Mouse (Mus musculus) stomach, embryonic 14.5 days (tissue): Measurements from ENCODE around the gene Btf3l4. TPM values are rescaled to one million over a fixed set of nuclear protein-coding genes. Genes with fewer than 3 reads are reported as not detected.

Source experiments
- ATAC-seq: fragments of 200-750 bp; cut with Nextera tagmentation; 2 replicates; pipeline ENCODE4 v1.8.0; 2017; ENCODE audit warnings: low read depth, moderate TSS enrichment; ENCODE audit not compliant: insufficient number of reproducible peaks, insufficient read depth, low FRiP score
- H3K27ac ChIP-seq: fragments of 300-500 bp; sonication (generic); 2 replicates; pipeline ENCODE4 v1.5.1; 2014; ENCODE audit warnings: mild to moderate bottlenecking, low read length, moderate library complexity, mixed read lengths
- H3K27me3 ChIP-seq: fragments of 300-500 bp; sonication (generic); 2 replicates; pipeline ENCODE4 v1.6.1; 2014; ENCODE audit warnings: low read length, control low read depth, mixed read lengths; ENCODE audit not compliant: control insufficient read depth, insufficient read depth
- H3K36me3 ChIP-seq: fragments of 300-500 bp; sonication (generic); 2 replicates; pipeline ENCODE4 v1.6.1; 2014; ENCODE audit warnings: mild to moderate bottlenecking, control low read depth, low read length, moderate library complexity, mixed read lengths; ENCODE audit not compliant: control insufficient read depth, insufficient read depth
- H3K4me1 ChIP-seq: fragments of 300-500 bp; sonication (generic); 2 replicates; pipeline ENCODE4 v1.6.1; 2014; ENCODE audit warnings: low read length, control low read depth, mixed read lengths; ENCODE audit not compliant: control insufficient read depth, insufficient read depth
- H3K4me2 ChIP-seq: fragments of 300-500 bp; sonication (generic); replicated peaks from 2 replicates; pipeline ENCODE4 v1.6.1; 2014; ENCODE audit warnings: low read depth, low read length, control low read depth
- H3K4me3 ChIP-seq: fragments of 300-500 bp; sonication (generic); 2 replicates; pipeline ENCODE4 v1.5.1; 2014; ENCODE audit warnings: low read depth, low read length, control low read depth
- H3K9ac ChIP-seq: fragments of 300-500 bp; sonication (generic); replicated peaks from 2 replicates; pipeline ENCODE4 v1.6.1; 2014; ENCODE audit warnings: low read depth, mild to moderate bottlenecking, control low read depth, low read length, moderate library complexity, mixed read lengths
- H3K9me3 ChIP-seq: fragments of 300-500 bp; sonication (generic); 2 replicates; pipeline ENCODE4 v1.6.1; 2016; ENCODE audit warnings: low read depth, low read length, control low read depth; ENCODE audit not compliant: control insufficient read depth
- WGBS: fragments of 180-500 bp; shearing (Covaris S2); extraction: QIAGEN DNeasy Blood & Tissue Kit; methylation state at CpG from one replicate; pipeline ENCODE4 v1.1.7; 2014; 5-methylcytosine and 5-hydroxymethylcytosine counted together
- polyA plus RNA-seq: library from polyadenylated mRNA; unstranded; fragments of >200 nt; fragmentation: Nextera tagmentation; extraction: Ambion mirVana; gene quantifications from 2 replicates; pipeline ENCODE4 v1.2.1, GENCODE M21; 2014

Gene Btf3l4
- polyA plus RNA-seq, 1 experiment from 2014 or later, result 171 TPM

- Histone ChIP-seq H3K9me3 (no peaks in the 10 kb centered on the region), H3K4me1 (0 out of 2 replicates have a peak, but pooled peaks cover 2% of the 10 kb centered on the region), H3K27ac (peak overlapping the region; percentile 96), H3K9ac (peak overlapping the region; percentile 93), H3K36me3 (no peaks in the 10 kb centered on the region), H3K27me3 (no peaks in the 10 kb centered on the region), H3K4me2 (peak overlapping the region; percentile 61), H3K4me3 (peak overlapping the region; percentile 79)
- no peak for ATAC-seq
- WGBS, result 2% methylated on average over 17 of the region's 20 CpGs
These were observed 52.6 kb downstream of the Btf3l4 start for GRCm38 (mm10) chr4:108780864-108781205.

GRCm38 (mm10) chr4:108780057-108780863 lies 53.2 kb downstream of the Btf3l4 start, which contains the start of gene Zfyve9:
Gene Zfyve9, minus strand, starts transcription at chr4:108780798.
- WGBS, result under 1% methylated on average over 59 of the region's 111 CpGs
- Histone ChIP-seq H3K4me3 (peak within 1 kb of the TSS; percentile 79), H3K4me2 (peak within 1 kb of the TSS; percentile 61), H3K27me3 (no peaks in the 10 kb centered on the region), H3K9me3 (no peaks in the 10 kb centered on the region), H3K4me1 (0 out of 2 replicates have a peak, but pooled peaks cover 2% of the 10 kb centered on the region), H3K9ac (peak within 1 kb of the TSS; percentile 93), H3K36me3 (no peaks in the 10 kb centered on the region), H3K27ac (peak within 1 kb of the TSS; percentile 96)
- peak; percentile 89 for ATAC-seq

GRCm38 (mm10) chr4:108779763-108780056 lies 53.7 kb downstream of the Btf3l4 start:
- Histone ChIP-seq H3K9me3 (no peaks in the 10 kb centered on the region), H3K36me3 (no peaks in the 10 kb centered on the region), H3K4me2 (peak overlapping the region; percentile 61), H3K4me1 (0 out of 2 replicates have a peak, but pooled peaks cover 2% of the 10 kb centered on the region), H3K9ac (peak overlapping the region; percentile 93), H3K4me3 (peak overlapping the region; percentile 79), H3K27me3 (no peaks in the 10 kb centered on the region), H3K27ac (peak overlapping the region; percentile 96)
- 0% methylated on average over 7 of the region's 7 CpGs for WGBS
- no peak for ATAC-seq

GRCm38 (mm10) chr4:108768527-108768926 lies 64.9 kb downstream of the Btf3l4 start:
- Histone ChIP-seq H3K4me1 (0 out of 2 replicates have a peak, but pooled peaks cover 2% of the 10 kb centered on the region), H3K36me3 (no peaks in the 10 kb centered on the region), H3K27ac (no peak overlapping the region), H3K4me3 (no peak overlapping the region), H3K27me3 (no peaks in the 10 kb centered on the region), H3K9me3 (no peaks in the 10 kb centered on the region), H3K4me2 (no peak overlapping the region), H3K9ac (no peak overlapping the region)
- ATAC-seq, result no peak

Other genes starting within 250 kb of the Btf3l4 start
- 29.2 and 33.6 TPM in 2 replicates for gene Cc2d1b, start 213.7 kb downstream of the Btf3l4 start, polyA plus RNA-seq
- gene 3110021N24Rik, start 114.0 kb downstream of the Btf3l4 start, polyA plus RNA-seq, result 2.3 and 2.4 TPM in 2 replicates
- 7.2 and 7.8 TPM in 2 replicates for gene Zfyve9, start 52.8 kb downstream of the Btf3l4 start, polyA plus RNA-seq
- 111 and 117 TPM in 2 replicates for gene Txndc12, start 987 bp upstream of the Btf3l4 start, polyA plus RNA-seq
- gene Kti12, start 14.2 kb upstream of the Btf3l4 start, polyA plus RNA-seq, result 40.9 and 42.5 TPM in 2 replicates
- gene A730015C16Rik, start 15.0 kb upstream of the Btf3l4 start, polyA plus RNA-seq, result 0.58 and 1.9 TPM in 2 replicates
- gene Rab3b, start 45.4 kb upstream of the Btf3l4 start, polyA plus RNA-seq, result 13.9 and 16.3 TPM in 2 replicates
- 56.5 and 60.1 TPM in 2 replicates for gene Nrd1, start 167.0 kb upstream of the Btf3l4 start, polyA plus RNA-seq